Mouse (Mus musculus) spleen, postnatal 14 days (tissue): ENCODE results near the gene Eapp.
"Not testable (repeated sequence)": the region's sequence is repeated elsewhere in the genome, so short reads cannot be mapped to it uniquely, and the experiment has no call there.

Experiments
- DNase-seq, 2 experiments: peaks; one replicate each; pipeline ENCODE4 v3.0.0; 2021 to 2022; ENCODE audit warnings: low spot score in 2 of 2

Gene Eapp

GRCm38 (mm10) chr12:54695511-54696241 is at the start of gene Eapp:
Gene Eapp, minus strand, starts transcription at chr12:54695897.
- peak; percentile 86 to 90 for DNase-seq

GRCm38 (mm10) chr12:54738661-54739243 is 43.1 kb upstream of the Eapp start:
- DNase-seq, result not testable (repeated sequence)

DNA sequence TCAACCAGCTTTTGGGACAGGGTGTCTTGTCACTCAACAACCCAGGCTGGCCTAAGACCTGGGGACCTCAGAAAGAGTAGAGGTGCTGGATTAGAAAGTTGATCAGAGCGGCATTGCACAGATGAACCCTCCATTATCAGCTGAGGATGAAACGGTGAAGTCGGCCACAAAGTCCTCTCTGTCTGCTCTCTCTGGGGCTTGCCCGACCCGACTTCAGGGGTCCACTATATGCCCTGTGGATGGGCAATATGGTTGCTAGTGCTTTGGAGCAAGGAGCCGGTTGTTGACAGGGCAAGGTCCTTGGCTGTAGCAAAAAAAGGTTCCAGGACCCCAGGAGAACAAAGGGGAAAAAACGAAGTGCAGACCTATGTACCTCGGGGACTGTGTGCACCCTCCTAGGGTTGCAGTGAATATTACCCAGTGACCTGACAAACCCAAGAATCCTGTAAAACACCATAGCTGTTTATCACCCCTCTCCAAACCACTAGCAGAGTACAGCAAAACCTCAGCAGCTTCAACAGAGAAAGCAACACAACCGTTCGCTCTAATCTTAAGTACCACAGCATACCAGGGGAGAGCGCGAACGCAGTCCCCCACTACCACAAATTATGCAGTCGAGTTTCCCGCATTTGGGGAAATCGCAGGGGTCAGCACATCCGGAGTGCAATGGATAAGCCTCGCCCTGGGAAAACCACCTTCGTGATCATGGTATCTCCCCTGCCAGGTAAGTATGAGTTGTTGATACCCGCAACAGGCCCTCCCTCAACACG is 42.4 kb upstream of the Eapp start:
- DNase-seq, result not testable (repeated sequence)

GRCm38 (mm10) chr12:54734307-54735131 is 38.8 kb upstream of the Eapp start:
- peak; percentile 15 to 44 for DNase-seq

DNA sequence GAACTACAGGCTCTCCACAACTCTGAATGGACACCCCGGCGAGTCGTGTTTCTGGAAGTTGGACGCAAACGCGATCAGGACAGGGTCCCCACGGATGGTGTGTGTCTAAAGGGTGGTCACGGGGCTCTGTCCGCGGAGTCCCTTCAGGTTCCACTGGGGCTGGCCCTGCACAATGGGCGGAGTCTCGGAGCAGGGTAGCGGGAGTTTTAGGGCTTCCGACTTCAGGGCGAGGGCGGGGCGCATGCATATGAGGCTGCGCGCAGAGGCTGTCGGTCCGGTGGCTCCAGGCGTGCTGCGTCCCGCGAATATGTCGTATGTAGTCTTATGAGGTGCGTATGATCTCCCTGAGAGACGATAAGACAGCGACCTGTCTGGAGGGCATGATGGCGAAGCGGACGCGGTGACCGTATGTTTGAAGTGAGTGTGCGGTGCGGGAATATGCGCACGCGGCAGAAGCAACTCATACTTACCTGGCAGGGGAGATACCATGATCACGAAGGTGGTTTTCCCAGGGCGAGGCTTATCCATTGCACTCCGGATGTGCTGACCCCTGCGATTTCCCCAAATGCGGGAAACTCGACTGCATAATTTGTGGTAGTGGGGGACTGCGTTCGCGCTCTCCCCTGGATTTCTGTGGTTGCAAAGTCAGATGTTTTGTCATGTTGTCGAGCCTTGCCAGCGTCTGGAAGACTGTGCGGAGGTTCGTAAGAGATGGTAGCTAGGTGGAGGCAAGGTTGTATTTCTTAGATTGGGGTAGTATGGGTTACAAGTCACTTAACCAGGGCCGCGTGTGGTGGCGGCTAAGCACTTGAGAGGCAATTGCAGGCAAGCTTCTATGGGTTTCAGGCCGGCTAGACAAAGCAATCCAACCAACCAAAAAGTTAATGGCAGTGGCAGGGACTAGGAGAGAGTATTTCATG is 33.7 kb upstream of the Eapp start:
- DNase-seq, result not testable (repeated sequence)

DNA sequence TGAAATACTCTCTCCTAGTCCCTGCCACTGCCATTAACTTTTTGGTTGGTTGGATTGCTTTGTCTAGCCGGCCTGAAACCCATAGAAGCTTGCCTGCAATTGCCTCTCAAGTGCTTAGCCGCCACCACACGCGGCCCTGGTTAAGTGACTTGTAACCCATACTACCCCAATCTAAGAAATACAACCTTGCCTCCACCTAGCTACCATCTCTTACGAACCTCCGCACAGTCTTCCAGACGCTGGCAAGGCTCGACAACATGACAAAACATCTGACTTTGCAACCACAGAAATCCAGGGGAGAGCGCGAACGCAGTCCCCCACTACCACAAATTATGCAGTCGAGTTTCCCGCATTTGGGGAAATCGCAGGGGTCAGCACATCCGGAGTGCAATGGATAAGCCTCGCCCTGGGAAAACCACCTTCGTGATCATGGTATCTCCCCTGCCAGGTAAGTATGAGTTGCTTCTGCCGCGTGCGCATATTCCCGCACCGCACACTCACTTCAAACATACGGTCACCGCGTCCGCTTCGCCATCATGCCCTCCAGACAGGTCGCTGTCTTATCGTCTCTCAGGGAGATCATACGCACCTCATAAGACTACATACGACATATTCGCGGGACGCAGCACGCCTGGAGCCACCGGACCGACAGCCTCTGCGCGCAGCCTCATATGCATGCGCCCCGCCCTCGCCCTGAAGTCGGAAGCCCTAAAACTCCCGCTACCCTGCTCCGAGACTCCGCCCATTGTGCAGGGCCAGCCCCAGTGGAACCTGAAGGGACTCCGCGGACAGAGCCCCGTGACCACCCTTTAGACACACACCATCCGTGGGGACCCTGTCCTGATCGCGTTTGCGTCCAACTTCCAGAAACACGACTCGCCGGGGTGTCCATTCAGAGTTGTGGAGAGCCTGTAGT is 23.4 kb upstream of the Eapp start:
- DNase-seq, result not testable (repeated sequence)

GRCm38 (mm10) chr12:54717516-54717915 is 21.8 kb upstream of the Eapp start:
- not testable (repeated sequence) for DNase-seq

DNA sequence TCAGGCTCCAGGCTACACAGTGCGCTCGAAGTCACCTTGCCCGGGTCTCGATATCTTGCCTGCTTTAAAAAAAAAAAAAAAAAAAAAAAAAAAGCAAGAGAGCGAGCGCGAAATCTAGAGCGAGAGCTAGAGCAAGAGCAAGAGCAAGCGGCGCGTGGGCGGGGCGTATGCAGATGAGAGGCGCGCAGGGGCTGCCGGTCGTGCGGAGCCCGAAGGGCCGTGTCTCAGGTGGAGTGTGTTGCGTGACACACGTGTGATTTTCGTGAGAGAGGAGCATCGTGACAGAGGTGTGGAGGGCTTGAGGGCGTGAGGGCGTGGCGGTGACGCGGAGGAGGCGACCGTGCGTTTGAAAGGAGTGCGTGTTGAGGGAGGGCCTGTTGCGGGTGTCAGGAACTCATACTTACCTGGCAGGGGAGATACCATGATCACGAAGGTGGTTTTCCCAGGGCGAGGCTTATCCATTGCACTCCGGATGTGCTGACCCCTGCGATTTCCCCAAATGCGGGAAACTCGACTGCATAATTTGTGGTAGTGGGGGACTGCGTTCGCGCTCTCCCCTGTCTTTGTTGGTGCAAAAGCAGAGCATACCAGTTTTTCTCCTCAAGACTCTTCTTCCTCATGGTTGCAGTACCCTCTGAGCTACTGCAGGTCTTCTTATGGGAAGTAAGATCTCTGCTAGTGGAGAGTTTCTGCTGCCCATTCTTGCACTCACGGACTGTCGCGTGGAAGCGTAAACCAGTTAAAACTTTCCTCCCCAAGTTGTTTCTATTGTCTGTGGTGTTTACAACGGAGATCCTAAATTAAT is 18.3 kb upstream of the Eapp start:
- DNase-seq, result peak in 1 of 2 experiments; percentile 44

GRCm38 (mm10) chr12:54710494-54710879 is 14.8 kb upstream of the Eapp start:
- peak in 1 of 2 experiments; percentile 36 for DNase-seq

DNA sequence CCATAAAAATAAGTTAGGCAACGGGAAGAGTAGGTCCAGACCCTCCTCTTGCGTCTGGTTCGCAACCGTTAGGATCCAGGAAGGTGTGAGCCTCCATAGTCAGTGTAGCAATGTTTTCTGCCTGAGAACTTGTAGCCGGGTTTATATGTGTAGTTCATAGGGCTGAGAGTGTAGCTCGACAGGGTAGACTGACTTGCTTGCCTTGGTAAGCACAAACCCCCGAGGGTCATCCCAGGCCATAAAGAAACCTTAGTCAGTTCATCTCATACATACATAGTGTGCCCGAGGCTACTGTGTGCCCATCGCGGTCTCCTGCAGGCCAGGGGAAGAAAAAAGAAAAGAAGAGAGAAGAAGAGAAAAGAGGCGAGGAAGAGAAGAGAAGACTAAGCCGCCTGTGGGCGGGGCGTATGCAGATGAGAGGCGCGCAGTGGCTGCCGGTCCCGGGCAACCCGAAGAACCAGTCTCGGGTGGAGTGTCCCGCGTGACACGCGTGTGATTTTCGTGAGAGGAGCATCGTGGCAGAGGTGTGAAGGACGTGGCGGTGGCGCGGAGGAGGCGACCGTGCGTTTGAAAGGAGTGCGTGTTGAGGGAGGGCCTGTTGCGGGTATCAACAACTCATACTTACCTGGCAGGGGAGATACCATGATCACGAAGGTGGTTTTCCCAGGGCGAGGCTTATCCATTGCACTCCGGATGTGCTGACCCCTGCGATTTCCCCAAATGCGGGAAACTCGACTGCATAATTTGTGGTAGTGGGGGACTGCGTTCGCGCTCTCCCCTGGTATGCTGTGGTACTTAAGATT is 14.2 kb upstream of the Eapp start:
- DNase-seq, result not testable (repeated sequence)

DNA sequence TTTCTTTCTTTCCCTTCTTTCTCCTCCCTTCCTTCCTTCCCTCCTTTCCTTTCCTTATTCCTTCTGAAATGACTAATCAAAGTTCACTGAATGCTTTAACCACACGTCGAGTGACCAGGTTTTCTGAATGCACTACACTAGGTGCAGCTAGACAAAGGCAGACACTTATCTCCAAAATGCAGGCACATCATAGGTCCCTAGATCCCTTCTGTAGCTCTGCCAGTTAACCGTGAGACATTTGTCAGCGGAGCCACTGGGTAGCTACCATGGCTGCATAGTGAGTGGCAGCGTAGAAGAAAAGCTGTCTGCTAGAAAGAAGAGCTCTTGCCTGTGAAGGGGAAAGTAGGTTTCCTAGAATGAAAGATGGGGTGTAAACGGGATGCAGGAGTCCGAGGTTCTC is 3.7 kb upstream of the Eapp start:
- no peak for DNase-seq

- no peak for DNase-seq
Measured at GRCm38 (mm10) chr12:54697791-54698250, 2.1 kb upstream of the Eapp start.

DNA sequence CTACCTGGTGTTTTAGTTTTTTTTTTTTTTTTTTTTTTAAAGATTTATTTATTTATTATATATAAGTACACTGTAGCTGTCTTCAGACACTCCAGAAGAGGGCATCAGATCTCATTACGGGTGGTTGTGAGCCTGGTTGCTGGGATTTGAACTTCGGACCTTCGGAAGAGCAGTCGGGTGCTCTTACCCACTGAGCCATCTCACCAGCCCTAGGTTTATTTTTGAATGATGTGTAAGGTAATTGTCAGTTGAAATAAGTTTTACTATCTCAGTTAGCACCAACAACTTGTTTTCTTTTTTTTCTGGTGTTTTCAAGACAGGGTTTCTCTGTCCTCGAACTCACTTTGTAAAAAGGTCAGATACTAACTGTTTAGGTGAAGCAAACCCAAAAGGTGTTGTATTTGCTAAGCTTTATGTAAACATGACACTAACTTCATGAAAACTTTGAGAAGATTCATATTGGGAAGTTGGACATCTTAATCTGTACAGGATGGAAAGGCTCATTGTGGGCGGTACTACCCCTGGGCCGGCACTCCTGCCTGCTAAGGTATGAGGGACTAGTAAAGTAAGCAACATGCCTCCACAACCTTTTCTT is 1.4 kb upstream of the Eapp start:
- DNase-seq, result no peak

DNA sequence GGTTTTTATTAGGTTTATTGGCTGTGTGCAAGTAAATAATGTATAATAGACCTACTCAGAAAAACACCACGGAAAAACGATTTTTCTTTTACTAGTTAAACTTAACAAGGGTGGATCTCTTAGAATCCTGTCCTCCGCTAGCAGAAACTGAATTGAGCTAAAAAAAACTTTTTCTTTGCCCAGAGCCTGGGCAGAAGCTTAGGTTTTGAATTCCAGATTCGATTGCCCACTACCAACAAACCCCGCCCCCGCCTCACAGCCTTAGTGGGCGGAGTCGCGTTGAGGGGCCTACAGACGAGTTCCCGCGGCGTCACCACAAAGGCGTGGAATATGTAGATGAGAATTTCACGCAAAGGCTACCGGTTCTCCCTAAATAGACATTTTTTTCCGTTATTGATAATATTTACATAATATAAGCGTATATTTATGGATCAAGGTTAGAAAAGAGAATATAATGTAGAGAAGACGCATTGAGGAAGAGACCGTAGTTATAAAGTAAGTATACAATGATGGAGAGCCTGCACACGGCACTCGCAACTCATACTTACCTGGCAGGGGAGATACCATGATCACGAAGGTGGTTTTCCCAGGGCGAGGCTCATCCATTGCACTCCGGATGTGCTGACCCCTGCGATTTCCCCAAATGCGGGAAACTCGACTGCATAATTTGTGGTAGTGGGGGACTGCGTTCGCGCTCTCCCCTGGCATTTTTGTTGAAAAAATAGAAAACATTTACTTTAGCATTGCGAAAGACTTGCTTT is 725 bp upstream of the Eapp start:
- peak; percentile 79 to 87 for DNase-seq

DNA sequence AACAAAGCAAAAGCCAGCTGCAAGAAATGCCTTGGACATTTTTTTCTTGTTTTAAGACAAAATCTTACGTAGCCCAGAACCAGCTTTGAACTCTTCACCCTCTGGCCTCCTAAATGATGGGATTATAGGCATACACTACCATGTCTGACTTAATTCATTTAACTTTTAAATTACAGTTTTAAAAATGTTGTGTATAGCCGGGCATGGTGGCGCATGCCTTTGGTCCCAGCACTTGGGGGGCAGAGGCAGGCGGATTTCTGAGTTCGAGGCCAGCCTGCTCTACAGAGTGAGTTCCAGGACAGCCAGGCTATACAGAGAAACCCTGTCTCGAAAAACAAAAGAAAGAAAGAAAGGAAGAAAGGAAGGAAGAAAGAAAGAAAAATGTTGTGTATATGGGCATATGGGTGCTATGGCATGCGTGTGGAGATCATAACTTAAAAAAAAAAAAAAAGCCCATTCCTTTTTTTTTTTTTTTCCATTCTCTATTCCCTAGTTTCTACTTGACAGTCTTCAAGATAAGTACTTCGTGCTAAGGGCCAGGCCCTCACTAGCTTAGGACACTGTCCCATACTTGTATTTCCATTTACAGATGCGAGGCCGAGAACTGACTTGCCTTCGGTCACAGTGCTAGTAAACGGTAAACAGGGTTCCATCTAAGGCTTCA is 718 bp downstream of the Eapp start:
- no peak for DNase-seq

- no peak for DNase-seq
Measured at GRCm38 (mm10) chr12:54689082-54689481, 6.6 kb downstream of the Eapp start.
